Mouse (Mus musculus): Measurements from ENCODE around the gene Tenm4.

The Tenm4 gene

GRCm38 (mm10) chr7:96839586-96839985 is 668.5 kb downstream of the Tenm4 start:
- DNase-seq (ENCODE audit: low spot score in 2 of 2) = no peak

DNA sequence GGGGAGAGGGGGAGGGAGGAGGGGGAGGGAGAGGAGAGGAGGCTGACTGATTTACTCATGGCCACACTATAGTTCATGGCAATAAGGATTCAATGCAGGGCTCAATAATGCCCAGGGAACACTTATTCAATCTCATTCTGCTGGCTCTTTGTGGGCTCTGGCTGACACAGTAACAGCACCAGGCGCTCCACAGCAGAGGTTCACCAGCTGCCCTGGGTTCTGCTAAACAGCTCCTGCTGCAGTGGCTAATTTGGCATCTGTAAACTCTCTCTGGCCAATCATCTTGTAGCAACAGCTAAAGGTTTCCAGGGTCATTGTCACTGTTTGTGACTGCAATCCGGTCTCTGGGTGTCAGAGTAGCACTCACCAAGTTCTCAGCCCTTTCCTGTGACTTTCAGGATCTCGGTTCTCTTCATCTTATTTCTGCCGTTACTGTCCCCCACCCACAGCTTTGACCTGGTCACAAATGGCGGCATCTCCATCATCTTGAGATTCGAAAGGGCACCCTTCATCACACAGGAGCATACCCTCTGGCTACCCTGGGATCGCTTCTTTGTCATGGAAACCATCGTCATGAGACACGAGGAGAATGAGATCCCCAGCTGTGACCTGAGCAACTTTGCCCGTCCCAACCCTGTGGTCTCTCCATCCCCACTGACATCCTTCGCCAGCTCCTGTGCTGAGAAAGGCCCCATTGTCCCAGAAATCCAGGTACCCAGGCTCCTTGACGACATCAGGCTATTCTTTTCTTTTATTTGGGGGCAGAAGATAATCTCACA is 671.6 kb downstream of the Tenm4 start:
- no peak for DNase-seq (ENCODE audit: low spot score in 2 of 2)

- no peak for DNase-seq (ENCODE audit: low spot score in 2 of 2)
These were observed 673.3 kb downstream of the Tenm4 start for GRCm38 (mm10) chr7:96844104-96844894.

- no peak for DNase-seq (ENCODE audit: low spot score in 2 of 2)
These were observed 681.7 kb downstream of the Tenm4 start for GRCm38 (mm10) chr7:96852781-96853180.

- no peak for DNase-seq (ENCODE audit: low spot score in 2 of 2)
These were observed 684.9 kb downstream of the Tenm4 start for GRCm38 (mm10) chr7:96855867-96856406.

GRCm38 (mm10) chr7:96856518-96856917 is 685.5 kb downstream of the Tenm4 start:
- DNase-seq (ENCODE audit: low spot score in 2 of 2) = no peak

DNA sequence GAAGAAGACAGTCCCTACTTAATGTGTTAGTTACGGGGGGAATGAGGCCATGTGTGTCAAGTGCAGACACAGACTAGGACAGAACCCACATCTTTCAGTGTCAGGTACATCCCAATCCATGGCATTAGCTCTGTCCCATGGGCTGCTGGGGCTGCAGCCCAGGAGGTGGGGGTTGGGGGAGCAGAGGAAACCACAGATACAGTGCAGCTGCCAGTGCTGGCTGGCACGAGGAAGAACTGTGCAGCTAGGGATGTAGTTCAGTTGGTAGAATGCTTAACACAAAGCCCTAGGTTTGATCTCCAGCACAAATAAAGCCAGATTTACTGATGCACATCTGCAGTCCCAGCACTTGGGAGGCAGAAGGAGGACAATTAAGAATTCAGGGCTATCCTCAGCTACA is 688.0 kb downstream of the Tenm4 start:
- DNase-seq (ENCODE audit: low spot score in 2 of 2) = no peak

- no peak for DNase-seq (ENCODE audit: low spot score in 2 of 2)
These were observed 688.6 kb downstream of the Tenm4 start for GRCm38 (mm10) chr7:96859684-96860083.

DNA sequence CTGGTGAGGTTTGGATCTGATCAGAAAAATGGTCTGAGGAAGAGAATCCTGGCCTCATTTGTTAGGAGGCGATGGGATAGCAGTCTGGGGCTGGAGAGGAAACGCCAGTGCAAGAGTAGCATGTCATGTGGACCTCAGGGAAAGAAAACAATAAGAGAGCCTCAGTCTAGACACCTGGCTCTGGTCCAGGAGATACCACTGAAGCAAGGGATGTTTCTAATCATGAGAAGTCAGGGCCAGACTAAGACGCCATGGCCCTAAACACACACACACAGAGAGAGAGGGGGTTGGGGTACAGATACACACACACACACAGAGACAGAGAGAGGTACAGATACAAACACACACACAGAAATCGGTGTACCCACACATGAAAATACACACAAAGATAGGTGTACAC is 689.6 kb downstream of the Tenm4 start:
- no peak for DNase-seq (ENCODE audit: low spot score in 2 of 2)

DNA sequence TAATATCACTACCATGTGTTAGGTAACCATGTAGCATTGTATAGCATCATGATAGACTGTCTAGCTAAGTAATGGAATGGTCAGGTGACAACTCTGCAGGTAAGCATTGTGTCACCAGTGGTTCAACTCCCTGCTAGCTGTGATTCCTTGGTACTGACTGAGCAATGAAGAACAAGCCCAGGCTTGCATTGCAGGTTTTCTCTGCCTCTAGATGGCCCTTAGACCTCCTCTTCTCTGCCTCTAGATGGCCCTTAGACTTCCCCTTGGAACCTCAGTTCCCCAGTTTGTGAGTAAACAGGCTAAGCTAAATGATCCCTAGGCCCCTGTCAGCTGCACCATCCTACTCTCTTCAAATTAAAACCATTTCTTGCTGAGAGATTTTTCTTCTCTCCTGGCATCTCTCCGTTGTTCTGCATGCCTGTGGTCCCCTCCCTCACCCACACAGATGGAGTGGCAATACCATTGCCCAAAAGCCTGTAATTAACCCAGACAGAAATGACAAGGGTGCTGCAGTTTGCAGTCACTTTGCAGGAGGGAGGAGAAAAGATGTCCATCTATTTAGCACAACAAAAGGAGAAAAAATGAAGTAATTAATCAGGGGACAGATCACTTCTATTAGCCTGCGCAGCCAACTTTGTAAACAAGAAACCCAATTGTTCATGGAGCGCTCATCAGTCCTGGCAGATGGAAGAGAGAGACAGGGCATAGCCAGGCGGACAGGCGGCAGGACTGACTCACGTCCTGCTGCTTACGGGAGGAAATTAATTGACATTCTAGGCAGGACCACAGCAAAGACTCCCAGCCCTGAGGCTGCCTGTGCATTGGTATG is 694.1 kb downstream of the Tenm4 start:
- DNase-seq (ENCODE audit: low spot score in 2 of 2) = no peak

DNA sequence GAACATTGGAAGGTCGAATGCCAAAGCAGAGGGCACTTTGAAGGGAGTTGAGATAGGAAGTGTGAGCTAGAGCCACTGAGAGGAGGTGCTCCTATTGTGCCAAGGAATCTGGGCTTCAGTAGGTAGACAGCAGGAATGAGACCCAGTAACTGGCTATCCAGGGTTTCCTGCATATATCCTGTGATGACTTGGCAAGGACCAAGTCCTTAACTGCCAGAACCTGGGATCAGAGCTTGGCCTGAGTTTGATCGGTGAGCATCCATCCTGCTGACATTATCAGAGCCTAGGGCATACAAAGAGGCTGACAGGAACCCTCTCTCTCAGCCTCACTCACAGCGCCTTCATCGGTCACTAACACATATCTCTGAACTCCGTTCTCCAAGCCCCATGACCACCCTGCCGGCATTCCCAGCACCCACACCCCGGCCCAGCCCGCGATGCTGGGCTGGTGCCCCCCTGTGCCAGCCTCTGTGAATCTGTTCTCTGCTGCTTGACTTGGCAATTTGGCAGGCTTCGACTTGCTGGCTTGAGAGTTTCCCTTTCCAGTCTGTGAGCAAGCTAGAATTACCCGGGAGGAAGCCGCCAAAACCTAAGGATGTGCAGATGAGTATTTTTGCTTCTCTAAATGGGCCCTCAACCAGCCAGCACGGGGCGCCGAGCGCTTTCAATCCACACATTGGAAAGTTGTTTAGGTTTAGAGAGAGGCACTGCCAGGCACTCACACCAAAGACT is 698.2 kb downstream of the Tenm4 start:
- DNase-seq (ENCODE audit: low spot score in 2 of 2) = peak; percentile 35 to 66

- DNase-seq (ENCODE audit: low spot score in 2 of 2) = no peak
These were observed 699.4 kb downstream of the Tenm4 start for GRCm38 (mm10) chr7:96870473-96870872.

GRCm38 (mm10) chr7:96871031-96871430 is 700.0 kb downstream of the Tenm4 start:
- no peak for DNase-seq (ENCODE audit: low spot score in 2 of 2)

DNA sequence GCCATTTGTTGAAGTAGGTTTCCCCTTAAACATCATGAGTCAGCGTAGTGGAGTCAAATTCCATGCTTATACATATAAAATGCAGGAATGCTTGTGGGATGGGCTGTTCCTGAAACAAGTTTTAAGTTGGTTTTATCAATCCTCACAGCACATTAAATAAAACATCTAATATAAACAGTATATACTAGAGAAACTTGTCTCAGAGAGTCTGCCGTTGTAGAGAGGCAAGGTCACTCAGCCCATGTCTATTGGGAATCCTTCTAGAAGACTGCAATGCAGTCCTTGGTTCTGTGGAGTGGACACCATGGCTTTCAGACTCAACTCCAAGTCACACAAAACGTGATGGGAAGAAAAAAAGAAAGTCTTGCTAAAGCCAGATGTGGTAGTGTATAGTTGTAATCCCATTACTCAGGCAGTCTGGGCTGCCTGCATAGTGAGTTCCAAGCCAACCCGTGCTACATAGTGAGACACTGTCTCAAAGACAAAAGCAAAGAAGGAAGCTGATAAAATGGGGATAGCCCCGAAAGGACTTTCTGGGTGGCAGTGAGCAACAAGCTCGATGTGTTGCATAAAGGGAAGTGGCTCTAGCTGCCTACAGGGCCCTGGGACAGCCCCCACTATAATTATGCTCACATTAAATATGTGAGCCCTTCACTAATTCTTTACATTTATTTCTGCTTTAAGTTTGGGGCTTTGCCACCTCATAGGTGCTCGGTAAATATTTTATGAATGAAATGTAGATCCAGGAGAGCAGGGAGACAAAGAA is 707.6 kb downstream of the Tenm4 start:
- no peak for DNase-seq (ENCODE audit: low spot score in 2 of 2)

DNA sequence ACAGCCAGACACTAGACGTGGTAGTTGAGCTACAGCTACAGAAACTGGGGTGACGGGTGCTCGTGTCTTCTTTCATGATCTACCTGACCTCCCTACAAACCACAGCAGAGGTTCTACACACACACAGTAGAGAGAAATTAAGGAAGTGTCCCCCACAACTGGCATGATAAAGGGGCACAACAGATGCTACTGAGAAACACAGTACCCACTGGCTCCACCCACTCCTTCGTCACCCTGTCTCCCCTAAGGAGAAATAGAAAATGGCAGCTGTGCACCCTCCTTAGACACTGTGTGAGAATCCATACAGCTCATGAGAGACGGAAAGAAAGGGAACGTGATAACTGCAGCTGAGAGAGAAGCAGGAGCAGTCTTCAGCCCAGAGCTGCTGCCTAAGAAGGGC is 708.5 kb downstream of the Tenm4 start:
- no peak for DNase-seq (ENCODE audit: low spot score in 2 of 2)

GRCm38 (mm10) chr7:96880221-96880944 is 709.3 kb downstream of the Tenm4 start:
- no peak for DNase-seq (ENCODE audit: low spot score in 2 of 2)

DNA sequence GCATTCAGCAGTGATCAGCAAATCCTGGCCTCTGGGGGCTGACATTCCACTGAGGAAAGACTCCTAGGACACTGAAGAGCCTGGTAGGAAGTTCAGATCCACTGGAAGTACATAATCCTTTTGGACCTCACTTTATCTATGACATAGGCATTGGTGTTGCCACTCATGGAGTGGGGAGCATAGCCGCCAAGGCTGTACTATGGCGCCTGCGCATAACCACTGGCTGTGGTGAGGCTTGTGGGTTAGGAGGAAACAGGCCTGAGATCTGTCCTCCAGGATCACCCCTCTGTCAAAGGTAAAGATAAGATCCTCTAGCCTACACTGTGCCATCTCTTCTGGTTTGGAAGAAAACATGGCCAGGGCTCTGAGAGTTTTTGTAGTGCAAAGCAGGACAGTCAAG is 712.3 kb downstream of the Tenm4 start:
- no peak for DNase-seq (ENCODE audit: low spot score in 2 of 2)

DNA sequence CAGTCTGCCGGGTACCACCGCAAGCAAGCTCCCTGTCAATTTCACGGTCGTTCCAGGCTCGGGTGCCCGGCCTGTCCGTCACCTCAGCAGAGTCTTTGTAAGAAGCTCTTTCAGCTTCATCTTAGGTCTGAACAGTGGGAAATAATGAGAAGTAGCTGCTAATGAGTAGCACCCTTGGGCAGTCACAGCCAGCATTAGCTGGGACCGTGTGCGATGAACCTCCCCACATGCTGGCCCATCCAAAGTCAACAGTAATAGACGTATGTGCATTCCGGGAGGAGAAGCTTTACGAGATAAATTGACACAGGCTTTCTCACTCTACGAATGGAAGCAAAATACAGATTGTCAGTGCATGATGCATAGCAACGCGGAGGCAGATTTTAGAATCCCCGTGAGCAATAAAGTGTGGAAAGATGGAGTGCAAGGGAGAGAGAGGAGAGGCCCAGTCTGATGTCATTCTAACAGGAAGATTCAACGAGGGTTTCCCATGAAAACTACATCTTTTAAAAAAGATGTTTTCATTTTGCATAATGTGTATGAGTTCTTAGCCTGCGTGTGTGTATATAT is 716.1 kb downstream of the Tenm4 start:
- no peak for DNase-seq (ENCODE audit: low spot score in 2 of 2)

Measured in frontal cortex, postnatal 36 days (tissue).